Mouse (Mus musculus) small intestine, adult 2 months (tissue): ENCODE measurements around the gene Asic5.

ENCODE experiments used
- CTCF ChIP-seq: fragments of 200-500 bp; IDR thresholded peaks from 2 replicates; pipeline ENCODE4 v1.5.1; 2012; ENCODE audit warnings: low read depth, mild to moderate bottlenecking, control low read depth, inconsistent platforms, low read length, moderate library complexity, mixed read lengths; ENCODE audit not compliant: insufficient replicate concordance, insufficient read length; ENCODE audit errors: extremely low read depth
- POLR2A ChIP-seq: fragments of 200-500 bp; IDR thresholded peaks from 2 replicates; pipeline ENCODE4 v1.6.1; 2012; ENCODE audit warnings: low read depth, mild to moderate bottlenecking, control low read depth, inconsistent platforms, low read length, moderate library complexity

DNA sequence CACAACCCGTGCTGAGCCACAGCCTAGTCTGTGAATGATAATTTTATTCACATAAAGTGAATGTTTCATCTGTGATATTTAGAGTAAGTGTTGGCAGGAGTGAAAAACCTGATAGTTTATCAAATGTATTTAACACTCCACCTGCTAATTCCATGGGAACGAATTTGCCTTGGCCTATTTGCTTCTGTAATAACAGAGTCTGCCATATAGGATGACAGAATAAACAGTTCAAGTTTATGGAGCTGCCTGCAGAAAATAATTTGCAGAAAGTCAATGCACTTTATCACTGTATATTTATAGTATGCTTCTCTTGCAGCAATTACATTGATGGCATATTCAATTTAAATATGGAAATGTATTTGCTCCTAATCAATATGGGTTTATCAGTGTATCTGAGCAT, 30.3 kb upstream of the Asic5 start:
- TF ChIP-seq POLR2A (no peak), CTCF (no peak)
